In the genomic region with DNA sequence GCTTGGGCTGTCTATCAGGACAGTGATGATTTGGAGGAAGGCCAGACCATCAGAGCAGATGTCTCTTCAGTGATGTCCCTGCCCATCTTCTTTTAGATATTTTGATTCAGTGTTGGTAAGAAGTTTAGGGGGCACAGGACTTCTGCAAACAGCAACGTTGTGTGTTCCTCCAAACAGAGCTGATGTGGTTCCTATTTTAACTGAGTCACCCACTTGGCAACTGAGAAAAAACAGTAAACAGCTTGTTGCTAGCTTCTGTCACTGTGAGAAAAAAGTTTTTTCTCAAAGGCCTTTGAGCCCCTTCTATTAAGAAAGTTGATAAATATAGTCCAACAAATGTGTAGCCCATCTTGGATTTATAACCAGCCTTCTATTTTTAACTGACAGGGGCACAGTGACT, we compare ENCODE assay signal across 19 mouse cellular contexts.
DNase-seq lines count a peak whose midpoint lies in the region; ATAC-seq lines count a peak whose summit lies in the region.
"Had no signal": no experiment of that assay in that cellular context is flagged by ENCODE, and none has a peak within 500 bp of the region (broad histone marks: within the 10 kb centered on the region; RNA-seq: fewer than 3 reads in every experiment).

No protein-coding gene starts in this region.

- ATAC-seq in common myeloid progenitor, adult 5-6 weeks (replicated peaks; ENCODE audit: low read depth, poor library complexity, severe bottlenecking) = peak; percentile 69
- peak; percentile 25; the same call in 1 of the 2 replicates for ATAC-seq in monocyte, adult 5-6 weeks (replicated peaks; ENCODE audit: insufficient number of reproducible peaks, low FRiP score, low TSS enrichment, poor library complexity, severe bottlenecking)
- ATAC-seq: CD4-positive, CD25-positive, alpha-beta regulatory T cell, adult 4 months; forebrain, postnatal 0 days; intestine, embryonic 15.5 days; midbrain, embryonic 15.5 days had no signal

- DNase-seq in gastrocnemius, adult 18-20 months (ENCODE audit: low spot score) = peak; percentile 17
- no peak for DNase-seq in gastrocnemius, postnatal 10 days
- DNase-seq in B cell, adult 2 months = peak; percentile 57 to 65
- no peak for DNase-seq in ovary, postnatal 10 days (ENCODE audit: low spot score)
- no peak for DNase-seq in T-cell, adult 2 months (ENCODE audit: low spot score)
- no peak for DNase-seq in spleen, postnatal 10 days (ENCODE audit: low spot score in 2 of 2)
- DNase-seq: adrenal gland, adult 2 months; cerebellum, adult 9-10 months; forebrain, postnatal 0 days; kidney, postnatal 4 days; liver, embryonic 13.5 days; lung, embryonic 14.5 days; right cerebral cortex, postnatal 4 days; thymus, postnatal 25 days had no signal

Comparison
In these comparisons a context has a peak if more than half of its experiments do, and no peak if none do; other contexts are left out.
1. DNase-seq: peak in gastrocnemius, adult 18-20 months (single experiment) and B cell, adult 2 months (2 of 2); none in gastrocnemius, postnatal 10 days (single experiment), ovary, postnatal 10 days (single experiment), T-cell, adult 2 months (single experiment) and spleen, postnatal 10 days (0 of 2).